Mouse (Mus musculus) gonadal fat pad, adult 2 months (tissue): ENCODE results near the gene Nudt5. TPM values are rescaled to one million over a fixed set of nuclear protein-coding genes. Genes with fewer than 3 reads are reported as not detected.
A peak's percentile ranks its signal among the peaks of the same experiment; 100 is the strongest.
"Not testable (repeated sequence)": the region's sequence is repeated elsewhere in the genome, so short reads cannot be mapped to it uniquely, and the experiment has no call there.

Experiments used
- DNase-seq: peaks from one replicate; pipeline ENCODE4 v3.0.0-alpha.2; 2012; ENCODE audit warnings: low read depth
- polyA plus RNA-seq: library from polyadenylated mRNA; depleted of rRNA; stranded (reverse); fragments of >200 nt; gene quantifications from 2 replicates; pipeline ENCODE4 v1.2.3, GENCODE M21; 2012; rRNA removed

Nudt5 gene
- 13.8 and 19.5 TPM in 2 replicates for polyA plus RNA-seq

GRCm38 (mm10) chr2:5844873-5845631 lies at the start of gene Nudt5, which contains the start of gene Cdc123:
Nudt5 (plus strand) TSS chr2:5845019.
Cdc123 (minus strand) TSS chr2:5845164.
- DNase-seq: peak; percentile 78

GRCm38 (mm10) chr2:5797816-5798672 lies 46.8 kb upstream of the Nudt5 start:
- no peak for DNase-seq

- no peak for DNase-seq
Observed at GRCm38 (mm10) chr2:5801182-5801640, 43.6 kb upstream of the Nudt5 start.

GRCm38 (mm10) chr2:5801927-5802590 lies 42.8 kb upstream of the Nudt5 start:
- DNase-seq: no peak

GRCm38 (mm10) chr2:5804440-5805045 lies 40.3 kb upstream of the Nudt5 start:
- DNase-seq: no peak

- DNase-seq: no peak
Observed at GRCm38 (mm10) chr2:5805228-5805627, 39.6 kb upstream of the Nudt5 start.

GRCm38 (mm10) chr2:5806201-5806600 lies 38.6 kb upstream of the Nudt5 start:
- not testable (repeated sequence) for DNase-seq

- no peak for DNase-seq
Observed at GRCm38 (mm10) chr2:5810036-5810718, 34.6 kb upstream of the Nudt5 start.

- no peak for DNase-seq
Observed at GRCm38 (mm10) chr2:5811235-5811782, 33.5 kb upstream of the Nudt5 start.

GRCm38 (mm10) chr2:5821264-5821663 lies 23.6 kb upstream of the Nudt5 start:
- no peak for DNase-seq

GRCm38 (mm10) chr2:5822449-5822848 lies 22.4 kb upstream of the Nudt5 start:
- DNase-seq: no peak

- no peak for DNase-seq
Observed at GRCm38 (mm10) chr2:5824213-5824612, 20.6 kb upstream of the Nudt5 start.

- DNase-seq: no peak
Observed at GRCm38 (mm10) chr2:5824685-5825084, 20.1 kb upstream of the Nudt5 start.

- no peak for DNase-seq
Observed at GRCm38 (mm10) chr2:5825265-5825913, 19.4 kb upstream of the Nudt5 start.

- DNase-seq: no peak
Observed at GRCm38 (mm10) chr2:5840815-5841214, 4.0 kb upstream of the Nudt5 start.

GRCm38 (mm10) chr2:5844181-5844872 lies 492 bp upstream of the Nudt5 start:
- DNase-seq: no peak

- DNase-seq: no peak
Observed at GRCm38 (mm10) chr2:5845826-5846225, 1.0 kb downstream of the Nudt5 start.

GRCm38 (mm10) chr2:5851116-5851515 lies 6.3 kb downstream of the Nudt5 start:
- DNase-seq: no peak

GRCm38 (mm10) chr2:5851866-5852265 lies 7.0 kb downstream of the Nudt5 start:
- DNase-seq: no peak

- DNase-seq: no peak
Observed at GRCm38 (mm10) chr2:5862834-5863233, 18.0 kb downstream of the Nudt5 start, which contains the start of gene Gm13199. Gm13199 (minus strand) TSS chr2:5862934.
